Mouse (Mus musculus) hindbrain, postnatal 0 days (tissue): ENCODE measurements around the gene Pla2g1b. TPM values are rescaled to one million over a fixed set of nuclear protein-coding genes. Genes with fewer than 3 reads are reported as not detected.

Experiments
- ATAC-seq: fragments of 200-750 bp; cut with Nextera tagmentation; 2 replicates; pipeline ENCODE4 v1.8.0; 2017; ENCODE audit warnings: mild to moderate bottlenecking, moderate TSS enrichment, moderate library complexity
- DNase-seq: peaks from one replicate; pipeline ENCODE4 v3.0.0-alpha.2; 2015; ENCODE audit warnings: low spot score
- H3K27ac ChIP-seq: fragments of 300-500 bp; sonication (generic); 2 replicates; pipeline ENCODE4 v1.5.1; 2014; ENCODE audit warnings: mild to moderate bottlenecking
- H3K27me3 ChIP-seq: fragments of 300-500 bp; sonication (generic); 2 replicates; pipeline ENCODE4 v1.6.1; 2014; ENCODE audit warnings: low read length, mixed read lengths; ENCODE audit not compliant: insufficient read depth
- H3K36me3 ChIP-seq: fragments of 300-500 bp; sonication (generic); 2 replicates; pipeline ENCODE4 v1.6.1; 2014; ENCODE audit warnings: low read length, mixed read lengths; ENCODE audit not compliant: insufficient read depth
- H3K4me1 ChIP-seq: fragments of 300-500 bp; sonication (generic); 2 replicates; pipeline ENCODE4 v1.6.1; 2014; ENCODE audit warnings: antibody characterized with exemption, low read length, mixed read lengths; ENCODE audit not compliant: insufficient read depth
- H3K4me2 ChIP-seq: fragments of 300-500 bp; sonication (generic); 2 replicates; pipeline ENCODE4 v1.6.1; 2014; ENCODE audit warnings: low read depth, mild to moderate bottlenecking, low read length, moderate library complexity, mixed read lengths
- H3K4me3 ChIP-seq: fragments of 300-500 bp; sonication (generic); 2 replicates; pipeline ENCODE4 v1.5.1; 2014; ENCODE audit warnings: low read length
- H3K9ac ChIP-seq: fragments of 300-500 bp; sonication (generic); replicated peaks from 2 replicates; pipeline ENCODE4 v1.6.1; 2014; ENCODE audit warnings: mild to moderate bottlenecking, low read length, moderate library complexity, mixed read lengths
- H3K9me3 ChIP-seq: fragments of 300-500 bp; sonication (generic); 2 replicates; pipeline ENCODE4 v1.6.1; 2016; ENCODE audit warnings: low read length, mixed read lengths
- CTCF ChIP-seq: IDR thresholded peaks from 2 replicates; pipeline ENCODE4 v1.5.1; 2016; ENCODE audit warnings: antibody characterized with exemption, control low read depth, low read depth
- WGBS: fragments of 180-500 bp; shearing (Covaris S2); extraction: QIAGEN DNeasy Blood & Tissue Kit; methylation state at CpG from one replicate; pipeline ENCODE4 v1.1.7; 2014; 5-methylcytosine and 5-hydroxymethylcytosine counted together
- polyA plus RNA-seq: library from polyadenylated mRNA; unstranded; fragments of >200 nt; fragmentation: Nextera tagmentation; extraction: Ambion mirVana; gene quantifications from 2 replicates; pipeline ENCODE4 v1.2.1, GENCODE M21; 2015
- total RNA-seq: library from RNA; depleted of rRNA; stranded (reverse); fragments of >200 nt; gene quantifications from 2 replicates; pipeline ENCODE4 v1.2.3, GENCODE M21; 2014

Pla2g1b gene
- total and polyA plus RNA-seq, 2 experiments from 2014 or later: not detected

- Histone ChIP-seq H3K4me1 (peaks cover 32% of the 10 kb centered on the region), H3K9me3 (no peaks in the 10 kb centered on the region), H3K4me3 (peak overlapping the region; percentile 89; the same call in 1 of the 2 replicates), H3K9ac (no peak overlapping the region; the same call in 1 of the 2 replicates), H3K4me2 (peak overlapping the region; percentile 85), H3K36me3 (no peaks in the 10 kb centered on the region), H3K27me3 (no peaks in the 10 kb centered on the region), H3K27ac (peak overlapping the region; percentile 69)
- peak; percentile 35; the same call in 1 of the 2 replicates for ATAC-seq
- TF ChIP-seq CTCF: no peak
- no peak for DNase-seq
- 45% methylated on average over 15 of the region's 15 CpGs for WGBS
Measured at GRCm38 (mm10) chr5:115509790-115510689, 44.0 kb downstream of the Pla2g1b start.

- H3K27me3 ChIP-seq: no peaks in the 10 kb centered on the region
- no peak overlapping the region for H3K9ac ChIP-seq
- H3K4me2 ChIP-seq: no peak overlapping the region
- 81% methylated on average over 7 of the region's 7 CpGs for WGBS
- H3K4me3 ChIP-seq: no peak overlapping the region
- peaks cover 28% of the 10 kb centered on the region for H3K4me1 ChIP-seq
- ATAC-seq (no peak), DNase-seq (no peak)
- no peak for TF ChIP-seq CTCF
- H3K27ac ChIP-seq: no peak overlapping the region
- H3K36me3 ChIP-seq: no peaks in the 10 kb centered on the region
- H3K9me3 ChIP-seq: no peaks in the 10 kb centered on the region
Measured at GRCm38 (mm10) chr5:115512375-115512774, 46.3 kb downstream of the Pla2g1b start.

GRCm38 (mm10) chr5:115513246-115513645 lies 47.2 kb downstream of the Pla2g1b start:
- DNase-seq (no peak), ATAC-seq (no peak)
- no peak for TF ChIP-seq CTCF
- no peak overlapping the region for H3K4me2 ChIP-seq
- H3K36me3 ChIP-seq: no peaks in the 10 kb centered on the region
- no peak overlapping the region for H3K4me3 ChIP-seq
- peaks cover 19% of the 10 kb centered on the region for H3K4me1 ChIP-seq
- H3K9ac ChIP-seq: no peak overlapping the region
- no peaks in the 10 kb centered on the region for H3K9me3 ChIP-seq
- H3K27me3 ChIP-seq: no peaks in the 10 kb centered on the region
- H3K27ac ChIP-seq: no peak overlapping the region
- 96% methylated on average over 14 of the region's 14 CpGs for WGBS

GRCm38 (mm10) chr5:115513721-115514120 lies 47.7 kb downstream of the Pla2g1b start:
- no peaks in the 10 kb centered on the region for H3K9me3 ChIP-seq
- H3K9ac ChIP-seq: no peak overlapping the region
- H3K27ac ChIP-seq: no peak overlapping the region
- DNase-seq: no peak
- H3K27me3 ChIP-seq: no peaks in the 10 kb centered on the region
- H3K4me1 ChIP-seq: peaks cover 14% of the 10 kb centered on the region
- no peak overlapping the region for H3K4me2 ChIP-seq
- 94% methylated on average over 16 of the region's 16 CpGs for WGBS
- H3K4me3 ChIP-seq: no peak overlapping the region
- no peak for ATAC-seq
- no peak for TF ChIP-seq CTCF
- no peaks in the 10 kb centered on the region for H3K36me3 ChIP-seq

- no peak overlapping the region for H3K9ac ChIP-seq
- no peak overlapping the region for H3K4me2 ChIP-seq
- H3K4me3 ChIP-seq: no peak overlapping the region
- WGBS: 92% methylated on average over 6 of the region's 6 CpGs
- ATAC-seq (no peak), DNase-seq (no peak)
- no peak for TF ChIP-seq CTCF
- no peaks in the 10 kb centered on the region for H3K36me3 ChIP-seq
- peak overlapping the region; percentile 59; the same call in 1 of the 2 replicates for H3K27ac ChIP-seq
- no peaks in the 10 kb centered on the region for H3K27me3 ChIP-seq
- peaks cover 8% of the 10 kb centered on the region for H3K4me1 ChIP-seq
- H3K9me3 ChIP-seq: no peaks in the 10 kb centered on the region
Measured at GRCm38 (mm10) chr5:115514346-115514745, 48.3 kb downstream of the Pla2g1b start.

GRCm38 (mm10) chr5:115514896-115515587 lies 49.0 kb downstream of the Pla2g1b start:
- no peak for TF ChIP-seq CTCF
- Histone ChIP-seq H3K9me3 (no peaks in the 10 kb centered on the region), H3K9ac (no peak overlapping the region), H3K4me2 (no peak overlapping the region), H3K27ac (peak overlapping the region; percentile 59), H3K4me1 (peaks cover under 1% of the 10 kb centered on the region; the same call in 1 of the 2 replicates), H3K36me3 (no peaks in the 10 kb centered on the region), H3K27me3 (no peaks in the 10 kb centered on the region), H3K4me3 (no peak overlapping the region)
- DNase-seq (no peak), ATAC-seq (no peak)
- 52% methylated on average over 20 of the region's 20 CpGs for WGBS
